In the genomic region with DNA sequence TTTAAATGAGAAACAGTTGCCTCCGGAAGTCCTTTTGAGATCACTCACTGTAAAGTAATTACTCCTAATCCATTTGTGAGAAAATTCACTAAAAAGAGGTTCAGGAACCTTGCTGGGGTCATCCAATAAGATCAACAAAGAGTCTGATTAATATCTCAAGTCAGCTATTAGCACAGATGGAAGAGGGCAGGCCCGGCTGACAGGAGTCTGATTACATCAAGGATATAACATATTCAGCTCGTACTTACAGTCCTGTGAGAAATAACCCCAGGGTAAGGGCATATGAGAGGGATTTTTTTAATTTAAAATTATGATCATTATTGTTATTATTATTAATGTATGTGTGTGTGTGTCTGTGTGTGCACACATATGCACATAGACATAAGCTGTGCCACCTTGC, we compare ENCODE assay signal across 31 mouse cellular contexts. TPM values are rescaled to one million over a fixed set of nuclear protein-coding genes. Genes with fewer than 3 reads are reported as not detected.
DNase-seq lines count a peak whose midpoint lies in the region; ATAC-seq and TF ChIP-seq lines count a peak whose summit lies in the region.
"Had no signal": no experiment of that assay in that cellular context is flagged by ENCODE, and none has a peak within 500 bp of the region (broad histone marks: within the 10 kb centered on the region; RNA-seq: fewer than 3 reads in every experiment).

No protein-coding gene starts in this region.

- no peak overlapping the region for H3K4me2 ChIP-seq in hindbrain, embryonic 15.5 days
- no peak overlapping the region for H3K4me2 ChIP-seq in hindbrain, postnatal 0 days (ENCODE audit: low read depth, low read length)
- H3K4me2 ChIP-seq: embryonic facial prominence, embryonic 13.5 days; embryonic facial prominence, embryonic 15.5 days; forebrain, embryonic 12.5 days had no signal

- TF ChIP-seq CTCF in hindbrain, postnatal 0 days (IDR thresholded peaks at IDR 0.05; ENCODE audit: low read depth): no peak

- DNase-seq in embryo, embryonic 10.5 days (ENCODE audit: low spot score): peak; percentile 24
- DNase-seq in embryo, embryonic 11 days: no peak
- DNase-seq in heart, adult 11 months: peak; percentile 53
- DNase-seq in heart, postnatal 36 days: no peak
- DNase-seq in hindbrain, postnatal 0 days (ENCODE audit: low spot score): no peak
- DNase-seq in lung, adult 18-20 months: no peak
- DNase-seq: adrenal gland, adult 8-10 months; adrenal gland, postnatal 14 days; adrenal gland, postnatal 36 days; B cell, adult 2 months; cerebellum, adult 11 months; cerebellum, adult 18-20 months; cerebellum, adult 8-10 months; cerebellum, adult 9-11 months; cerebellum, postnatal 14 days; cerebellum, postnatal 36 days had no signal

- H3K9ac ChIP-seq in hindbrain, embryonic 15.5 days: no peak overlapping the region
- no peak overlapping the region for H3K9ac ChIP-seq in hindbrain, postnatal 0 days (replicated peaks; ENCODE audit: low read length)
- H3K9ac ChIP-seq: embryonic facial prominence, embryonic 13.5 days; embryonic facial prominence, embryonic 15.5 days; forebrain, embryonic 12.5 days had no signal

- no peaks in the 10 kb centered on the region for H3K36me3 ChIP-seq in hindbrain, embryonic 15.5 days
- H3K36me3 ChIP-seq in hindbrain, postnatal 0 days (ENCODE audit: insufficient read depth, low read length): no peaks in the 10 kb centered on the region
- no peaks in the 10 kb centered on the region for H3K36me3 ChIP-seq in macrophage (ENCODE audit: inconsistent target)
- H3K36me3 ChIP-seq: embryonic facial prominence, embryonic 13.5 days; embryonic facial prominence, embryonic 15.5 days; forebrain, embryonic 10.5 days; forebrain, embryonic 12.5 days; G1E had no signal

- H3K27me3 ChIP-seq in hindbrain, embryonic 15.5 days: no peaks in the 10 kb centered on the region
- H3K27me3 ChIP-seq in hindbrain, postnatal 0 days (ENCODE audit: insufficient read depth, low read length): no peaks in the 10 kb centered on the region
- H3K27me3 ChIP-seq: CH12.LX; embryonic facial prominence, embryonic 13.5 days; embryonic facial prominence, embryonic 15.5 days; Patski had no signal

- ATAC-seq in hindbrain, embryonic 15.5 days (ENCODE audit: low FRiP score, low read depth): peak; percentile 63; the same call in 1 of the 2 replicates
- no peak for ATAC-seq in hindbrain, postnatal 0 days
- ATAC-seq: activated CD4-positive, CD25-positive, alpha-beta regulatory T cell, adult 4 months; CD4-positive, CD25-positive, alpha-beta regulatory T cell, adult 4 months; forebrain, embryonic 14.5 days; forebrain, embryonic 16.5 days; Patski had no signal

- intact Hi-C loops in heart, postnatal 36 days (cut with DNase I): no loop called here

- no peaks in the 10 kb centered on the region for H3K9me3 ChIP-seq in hindbrain, embryonic 15.5 days
- H3K9me3 ChIP-seq in hindbrain, postnatal 0 days (ENCODE audit: low read length): no peaks in the 10 kb centered on the region
- H3K9me3 ChIP-seq: embryonic facial prominence, embryonic 13.5 days; embryonic facial prominence, embryonic 15.5 days; forebrain, embryonic 10.5 days; forebrain, embryonic 12.5 days; G1E had no signal

- no peak overlapping the region for H3K27ac ChIP-seq in hindbrain, embryonic 15.5 days (replicated peaks)
- H3K27ac ChIP-seq in hindbrain, postnatal 0 days: no peak overlapping the region
- H3K27ac ChIP-seq in macrophage: peak overlapping the region; percentile 61
- H3K27ac ChIP-seq: embryonic facial prominence, embryonic 13.5 days; embryonic facial prominence, embryonic 15.5 days; forebrain, embryonic 10.5 days; forebrain, embryonic 12.5 days had no signal

- H3K4me3 ChIP-seq in hindbrain, embryonic 15.5 days: no peak overlapping the region
- H3K4me3 ChIP-seq in hindbrain, postnatal 0 days (ENCODE audit: low read length): no peak overlapping the region
- H3K4me3 ChIP-seq in macrophage (ENCODE audit: inconsistent target): no peak overlapping the region
- H3K4me3 ChIP-seq: embryonic facial prominence, embryonic 13.5 days; embryonic facial prominence, embryonic 15.5 days; erythroblast, embryonic 14.5 days; forebrain, embryonic 10.5 days; forebrain, embryonic 12.5 days had no signal

- peaks cover 11% of the 10 kb centered on the region for H3K4me1 ChIP-seq in hindbrain, embryonic 15.5 days (replicated peaks)
- no peaks in the 10 kb centered on the region for H3K4me1 ChIP-seq in hindbrain, postnatal 0 days (ENCODE audit: insufficient read depth, low read length)

- no peaks in the 10 kb centered on the region for H3K79me2 ChIP-seq in macrophage (ENCODE audit: inconsistent target)

- 43% methylated on average over 3 of the region's 3 CpGs for WGBS in hindbrain, embryonic 15.5 days
- WGBS in hindbrain, postnatal 0 days: 62% methylated on average over 3 of the region's 3 CpGs
- 100% methylated on average over 3 of the region's 3 CpGs for WGBS in macrophage (ENCODE audit: missing documents)

RNA-seq across cellular contexts. Expression of gene Cdk15, which starts 15.5 kb away (rescaled TPM):
- not detected for total RNA-seq in heart, postnatal 36 days (2021)
- 1.0 and 1.6 TPM in 2 replicates for polyA plus RNA-seq in hindbrain, embryonic 15.5 days (2015; fragmentation: Nextera tagmentation; extraction: Ambion mirVana)
- total RNA-seq in hindbrain, postnatal 0 days (2014; rRNA removed): 1.3 TPM in 2 replicates
- 1.5 and 1.8 TPM in 2 replicates for polyA plus RNA-seq in hindbrain, postnatal 0 days (2015; fragmentation: Nextera tagmentation; extraction: Ambion mirVana)
- 10 to 100 TPM in 21 of 26 experiments, 1 to 10 TPM in 5; 5.2 to 60.1 (median 13.3) TPM for total RNA-seq in macrophage (2018; cell fraction: chromatin; rRNA removed)
- 1 to 10 TPM; 1.8 to 9.6 (median 5.2) TPM for total RNA-seq in macrophage (2018; cell fraction: cytosol; rRNA removed)
- 10 to 100 TPM in 9 of 26 experiments, 1 to 10 TPM in 17; 1.3 to 18.9 (median 7.0) TPM for total RNA-seq in macrophage (2018; cell fraction: nucleus; rRNA removed)
- 3.5 to 7.0 TPM (median 5.2 TPM) in 3 replicates for polyA plus RNA-seq in macrophage (2018)
- total RNA-seq: adrenal gland, postnatal 14 days; common myeloid progenitor, adult 5-6 weeks; G1E had no signal
- polyA plus RNA-seq: activated CD4-positive, CD25-positive, alpha-beta regulatory T cell, adult 4 months; CD4-positive, CD25-positive, alpha-beta regulatory T cell, adult 4 months; erythroblast, embryonic 14.5 days had no signal

RNA-seq across cellular contexts. Expression of gene Als2, which starts 35.2 kb away (rescaled TPM):
- 10 to 100 TPM; 10.1 to 10.7 TPM for total RNA-seq in heart, postnatal 36 days (2021)
- 18.2 and 19.9 TPM in 2 replicates for polyA plus RNA-seq in hindbrain, embryonic 15.5 days (2015; fragmentation: Nextera tagmentation; extraction: Ambion mirVana)
- 32.8 and 35.9 TPM in 2 replicates for total RNA-seq in hindbrain, postnatal 0 days (2014; rRNA removed)
- polyA plus RNA-seq in hindbrain, postnatal 0 days (2015; fragmentation: Nextera tagmentation; extraction: Ambion mirVana): 11.6 and 12.1 TPM in 2 replicates
- total RNA-seq in macrophage (2018; cell fraction: chromatin; rRNA removed): 10 to 100 TPM; 27.7 to 65.9 (median 41.3) TPM
- total RNA-seq in macrophage (2018; cell fraction: cytosol; rRNA removed): 10 to 100 TPM; 10.1 to 19.9 (median 13.6) TPM
- 10 to 100 TPM; 21.7 to 47.8 (median 27.7) TPM for total RNA-seq in macrophage (2018; cell fraction: nucleus; rRNA removed)
- 10.9 to 14.3 TPM (median 12.3 TPM) in 3 replicates for polyA plus RNA-seq in macrophage (2018)

Comparison
In these comparisons a context has a peak if more than half of its experiments do, and no peak if none do; other contexts are left out.
1. DNase-seq: peak in embryo, embryonic 10.5 days (single experiment) and heart, adult 11 months (single experiment); none in embryo, embryonic 11 days (single experiment), heart, postnatal 36 days (0 of 2), hindbrain, postnatal 0 days (single experiment) and lung, adult 18-20 months (0 of 2).